Mouse (Mus musculus) forebrain, embryonic 10.5 days (tissue): ENCODE data around the gene Sik1. TPM values are rescaled to one million over a fixed set of nuclear protein-coding genes. Genes with fewer than 3 reads are reported as not detected.

Source experiments
- DNase-seq: peaks from one replicate; pipeline ENCODE4 v3.0.0-alpha.2; 2017; ENCODE audit warnings: low spot score; ENCODE audit errors: extremely low spot score
- H3K27ac ChIP-seq: fragments of 300-500 bp; sonication (generic); 2 replicates; pipeline ENCODE4 v1.5.1; 2016; ENCODE audit warnings: mild to moderate bottlenecking
- H3K27me3 ChIP-seq: fragments of 300-500 bp; sonication (generic); 2 replicates; pipeline ENCODE4 v1.6.1; 2016; ENCODE audit warnings: mild to moderate bottlenecking; ENCODE audit not compliant: poor library complexity, severe bottlenecking
- H3K36me3 ChIP-seq: fragments of 300-500 bp; sonication (generic); replicated peaks from 2 replicates; pipeline ENCODE4 v1.6.1; 2016; ENCODE audit warnings: mild to moderate bottlenecking, moderate library complexity
- H3K4me1 ChIP-seq: fragments of 300-500 bp; sonication (generic); 2 replicates; pipeline ENCODE4 v1.6.1; 2016
- H3K4me3 ChIP-seq: fragments of 300-500 bp; sonication (generic); 2 replicates; pipeline ENCODE4 v1.5.1; 2016; ENCODE audit warnings: mild to moderate bottlenecking, moderate library complexity
- H3K9me3 ChIP-seq: fragments of 300-500 bp; sonication (generic); 2 replicates; pipeline ENCODE4 v1.6.1; 2016; ENCODE audit warnings: mild to moderate bottlenecking, moderate library complexity
- WGBS: fragments of 180-500 bp; shearing (Covaris S2); methylation state at CpG from one replicate; pipeline ENCODE4 v1.1.7; 2016; 5-methylcytosine and 5-hydroxymethylcytosine counted together
- polyA plus RNA-seq: library from polyadenylated mRNA; unstranded; fragments of >200 nt; fragmentation: Nextera tagmentation; extraction: Ambion mirVana; gene quantifications from 2 replicates; pipeline ENCODE4 v1.2.1, GENCODE M21; 2016

Sik1 gene
- polyA plus RNA-seq, 1 experiment from 2014 or later, result 10.0 TPM

DNA sequence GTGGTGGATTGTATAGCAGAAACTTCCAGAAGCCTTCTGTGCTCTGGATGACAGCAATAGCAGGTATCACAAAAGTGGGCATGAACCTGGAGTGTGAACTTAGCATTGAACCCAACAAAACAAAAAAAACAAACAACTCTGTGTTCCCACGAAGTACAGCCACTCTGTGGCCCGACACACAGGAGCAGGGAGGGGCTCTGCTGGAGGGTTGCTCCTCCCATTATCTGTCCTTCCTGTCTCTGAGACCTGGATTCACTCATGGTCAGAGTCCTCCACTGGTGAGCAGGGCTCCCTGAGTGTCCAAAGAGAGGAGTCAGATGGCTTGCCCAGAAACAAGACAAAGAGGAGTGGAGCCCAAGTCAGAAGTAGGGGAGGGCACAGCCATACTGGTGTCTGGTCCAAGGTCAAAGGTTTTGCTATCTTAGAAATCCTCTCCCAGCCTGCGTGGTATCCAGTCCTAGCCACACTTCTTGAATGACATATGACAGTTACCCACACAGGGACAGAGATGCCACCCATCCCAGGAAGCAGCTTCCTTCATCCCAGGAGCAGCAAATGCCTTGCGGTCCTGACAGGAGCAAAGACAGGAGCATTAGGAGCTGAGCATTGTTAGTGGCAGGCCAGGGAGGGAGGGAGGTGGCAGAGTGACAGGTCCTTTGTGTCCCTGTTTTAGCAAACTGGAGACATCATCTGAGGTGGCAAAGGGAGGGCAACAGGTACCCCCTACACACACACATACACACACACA is 35.3 kb downstream of the Sik1 start:
- no peaks in the 10 kb centered on the region for H3K36me3 ChIP-seq
- peaks cover 7% of the 10 kb centered on the region; the same call in 1 of the 2 replicates for H3K27me3 ChIP-seq
- peaks cover 53% of the 10 kb centered on the region for H3K4me1 ChIP-seq
- no peaks in the 10 kb centered on the region for H3K9me3 ChIP-seq
- 47% methylated on average over 4 of the region's 4 CpGs for WGBS
- H3K4me3 ChIP-seq, result no peak overlapping the region
- peak overlapping the region; percentile 75 for H3K27ac ChIP-seq
- no peak for DNase-seq

DNA sequence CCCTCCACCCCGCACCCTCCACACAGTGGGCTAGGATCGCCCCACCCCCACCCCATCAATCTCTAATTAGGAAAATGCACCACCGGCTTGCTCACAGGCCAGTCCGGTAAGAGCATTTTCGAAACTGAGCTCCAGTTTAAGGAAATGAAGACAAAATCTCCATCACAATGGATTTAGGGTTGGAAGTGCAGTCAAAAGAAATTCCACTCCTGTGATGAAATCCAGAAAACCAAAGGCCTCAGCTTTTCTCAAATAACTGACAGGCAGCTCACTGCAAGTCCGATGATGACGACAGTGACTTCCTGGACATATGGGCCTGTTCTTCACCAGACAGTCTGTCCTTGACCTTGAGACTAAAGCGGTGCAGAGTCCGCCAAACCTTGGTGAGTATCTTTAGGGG is 36.2 kb downstream of the Sik1 start:
- peaks cover 7% of the 10 kb centered on the region; the same call in 1 of the 2 replicates for H3K27me3 ChIP-seq
- H3K4me3 ChIP-seq, result no peak overlapping the region
- H3K36me3 ChIP-seq, result no peaks in the 10 kb centered on the region
- no peak for DNase-seq
- H3K4me1 ChIP-seq, result peaks cover 53% of the 10 kb centered on the region
- 70% methylated on average over 9 of the region's 9 CpGs for WGBS
- no peak overlapping the region for H3K27ac ChIP-seq
- H3K9me3 ChIP-seq, result no peaks in the 10 kb centered on the region

DNA sequence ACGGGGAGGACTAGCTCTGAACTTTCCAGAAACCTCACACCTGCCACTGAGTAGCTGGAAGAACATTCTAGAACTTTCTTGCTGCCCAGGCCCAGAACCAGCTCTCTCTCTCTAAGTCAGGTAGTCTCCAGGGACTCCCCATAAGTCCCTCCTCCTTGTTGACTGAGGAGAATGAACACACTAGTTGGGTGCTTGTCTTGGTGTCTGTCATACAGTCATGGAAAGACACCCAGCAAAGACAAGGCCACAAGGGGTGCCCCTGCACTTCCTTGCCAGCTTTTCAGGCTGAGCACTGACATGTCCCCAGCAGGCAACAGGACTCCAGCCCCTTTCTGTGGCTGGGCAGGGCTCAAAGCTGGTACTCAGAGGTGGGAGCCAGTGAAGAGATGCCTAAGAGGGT is 37.8 kb downstream of the Sik1 start:
- DNase-seq, result no peak
- H3K27me3 ChIP-seq, result peaks cover 7% of the 10 kb centered on the region; the same call in 1 of the 2 replicates
- no peaks in the 10 kb centered on the region for H3K9me3 ChIP-seq
- WGBS, result 89% methylated on average over 1 of the region's 1 CpGs
- peaks cover 53% of the 10 kb centered on the region for H3K4me1 ChIP-seq
- no peaks in the 10 kb centered on the region for H3K36me3 ChIP-seq
- no peak overlapping the region for H3K4me3 ChIP-seq
- H3K27ac ChIP-seq, result peak overlapping the region; percentile 41; the same call in 1 of the 2 replicates

DNA sequence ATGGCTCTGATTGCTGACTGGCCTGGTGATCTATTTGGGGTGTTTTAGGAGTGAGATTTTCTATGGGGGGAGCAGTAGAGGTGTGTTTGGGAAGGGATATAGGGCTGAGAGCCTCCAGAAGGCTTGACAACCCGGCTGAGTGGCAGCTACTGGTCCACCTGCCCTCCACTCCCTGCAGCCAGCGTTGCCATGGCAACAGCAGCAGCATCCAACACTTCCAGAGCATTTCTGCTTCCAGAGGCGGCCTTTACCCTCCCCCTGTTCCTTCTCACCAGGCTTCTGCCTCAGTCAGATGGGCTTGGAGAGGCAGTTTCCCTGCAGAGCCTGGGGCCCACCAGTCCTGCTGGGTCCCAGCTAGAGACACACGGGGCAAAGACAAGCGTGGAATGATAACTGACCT is 38.4 kb downstream of the Sik1 start:
- DNase-seq, result peak; percentile 53
- 28% methylated on average over 5 of the region's 5 CpGs for WGBS
- H3K27ac ChIP-seq, result peak overlapping the region; percentile 41; the same call in 1 of the 2 replicates
- H3K9me3 ChIP-seq, result no peaks in the 10 kb centered on the region
- no peak overlapping the region for H3K4me3 ChIP-seq
- H3K36me3 ChIP-seq, result no peaks in the 10 kb centered on the region
- peaks cover 53% of the 10 kb centered on the region for H3K4me1 ChIP-seq
- peaks cover 7% of the 10 kb centered on the region; the same call in 1 of the 2 replicates for H3K27me3 ChIP-seq

DNA sequence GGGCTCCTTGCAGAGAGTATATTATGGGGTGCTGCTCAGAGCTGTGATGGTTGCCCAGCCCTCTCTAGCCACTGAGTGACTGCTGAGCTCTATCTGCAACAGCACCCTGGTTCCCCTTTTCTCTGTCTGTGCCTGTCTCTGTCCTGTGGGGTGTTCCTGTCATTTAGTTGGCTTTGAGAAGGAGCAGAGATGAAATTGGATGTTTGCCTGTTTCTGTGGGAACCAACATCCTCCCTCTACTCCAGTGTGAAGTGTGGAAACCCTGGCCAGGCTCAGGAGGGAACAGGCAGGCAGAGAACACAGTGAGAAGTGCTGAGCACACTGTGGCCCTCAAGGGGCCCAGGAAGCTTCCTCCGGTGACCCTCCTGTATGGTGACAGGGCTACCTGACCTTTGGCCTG is 40.8 kb downstream of the Sik1 start:
- WGBS, result 90% methylated on average over 1 of the region's 1 CpGs
- Histone ChIP-seq H3K36me3 (no peaks in the 10 kb centered on the region), H3K9me3 (no peaks in the 10 kb centered on the region), H3K4me1 (peaks cover 35% of the 10 kb centered on the region), H3K27me3 (peaks cover 7% of the 10 kb centered on the region; the same call in 1 of the 2 replicates), H3K27ac (no peak overlapping the region), H3K4me3 (no peak overlapping the region)
- DNase-seq, result no peak

DNA sequence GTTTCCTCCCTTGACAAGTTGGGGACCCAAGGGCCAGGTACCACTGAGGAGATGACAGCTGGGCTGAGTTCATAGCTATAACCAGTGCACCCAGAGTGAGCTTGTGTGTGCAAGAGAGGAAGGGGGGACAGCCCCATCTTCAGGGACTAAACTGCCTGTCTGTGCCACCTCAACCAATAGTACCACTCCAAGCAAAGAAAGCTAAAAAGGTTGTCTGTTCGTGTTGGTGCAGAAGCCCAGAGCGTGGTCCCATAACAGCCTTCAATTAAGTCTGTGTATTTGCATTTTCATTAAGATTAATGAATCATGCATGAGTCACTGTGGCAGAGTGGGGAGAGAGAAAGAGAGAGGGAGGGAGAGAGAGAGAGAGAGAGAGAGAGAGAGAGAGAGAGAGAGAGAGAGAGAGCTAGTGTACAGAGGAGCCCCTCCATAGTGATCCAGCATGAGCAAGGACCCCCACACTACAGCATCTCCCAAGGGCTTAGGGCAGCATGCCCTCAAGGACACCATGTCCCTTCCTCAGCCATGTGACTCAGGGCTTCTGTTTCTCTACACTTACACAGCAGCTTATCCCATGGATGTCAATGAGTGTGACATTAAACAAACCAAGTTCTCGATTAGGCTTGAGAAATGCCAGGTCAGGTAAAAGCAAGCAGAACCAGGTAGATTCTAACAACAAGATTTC is 41.5 kb downstream of the Sik1 start:
- no peak overlapping the region for H3K27ac ChIP-seq
- H3K27me3 ChIP-seq, result peaks cover 7% of the 10 kb centered on the region; the same call in 1 of the 2 replicates
- H3K9me3 ChIP-seq, result no peaks in the 10 kb centered on the region
- DNase-seq, result no peak
- H3K36me3 ChIP-seq, result no peaks in the 10 kb centered on the region
- WGBS, result 90% methylated on average over 3 of the region's 3 CpGs
- H3K4me3 ChIP-seq, result no peak overlapping the region
- peaks cover 35% of the 10 kb centered on the region for H3K4me1 ChIP-seq

DNA sequence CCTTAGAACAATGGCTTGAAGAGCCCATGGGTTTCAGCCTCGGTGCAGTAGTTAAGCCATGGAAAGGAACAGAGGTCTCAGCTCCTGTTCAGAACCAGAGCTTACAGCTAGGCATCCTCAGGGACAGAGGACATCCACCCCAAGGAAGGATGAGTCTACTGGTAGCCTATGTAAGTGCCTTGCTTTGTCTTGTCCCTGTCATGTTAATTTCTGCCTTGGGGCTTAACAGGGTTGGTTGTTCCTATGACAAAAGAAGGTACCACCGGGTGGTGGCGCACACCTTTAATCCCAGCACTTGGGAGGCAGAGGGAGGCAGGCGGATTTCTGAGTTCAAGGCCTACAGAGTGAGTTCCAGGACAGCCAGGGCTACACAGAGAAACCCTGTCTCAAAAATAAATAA is 44.3 kb downstream of the Sik1 start:
- H3K27me3 ChIP-seq, result no peaks in the 10 kb centered on the region
- no peak overlapping the region for H3K27ac ChIP-seq
- no peaks in the 10 kb centered on the region for H3K36me3 ChIP-seq
- H3K9me3 ChIP-seq, result no peaks in the 10 kb centered on the region
- no peak for DNase-seq
- WGBS, result 37% methylated on average over 4 of the region's 4 CpGs
- no peak overlapping the region for H3K4me3 ChIP-seq
- H3K4me1 ChIP-seq, result peaks cover 30% of the 10 kb centered on the region

DNA sequence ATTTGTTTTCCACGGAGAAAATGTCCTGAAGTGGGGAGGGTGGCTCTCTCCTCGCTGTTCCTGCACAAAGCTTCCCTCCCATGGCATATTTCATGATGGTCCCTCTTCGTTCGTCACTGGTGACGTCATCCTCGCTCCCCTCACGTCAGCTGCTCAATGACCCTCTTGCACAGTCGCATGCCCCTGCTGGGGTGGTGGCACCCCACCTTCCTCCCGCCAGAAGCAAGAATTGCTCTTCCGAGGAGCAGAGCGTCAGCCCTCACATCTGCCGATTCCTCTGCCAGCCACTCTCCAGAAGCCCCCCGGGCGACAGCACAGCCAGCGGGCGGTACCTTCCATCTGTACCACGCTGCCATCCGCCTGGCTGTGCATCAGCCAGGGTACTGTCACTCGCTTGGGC is 45.7 kb downstream of the Sik1 start:
- DNase-seq, result no peak
- Histone ChIP-seq H3K4me3 (no peak overlapping the region), H3K27ac (0 out of 2 replicates have a peak overlapping the region, but pooled peaks have one; percentile 36), H3K36me3 (no peaks in the 10 kb centered on the region), H3K27me3 (no peaks in the 10 kb centered on the region), H3K9me3 (no peaks in the 10 kb centered on the region), H3K4me1 (peaks cover 37% of the 10 kb centered on the region)
- 52% methylated on average over 19 of the region's 19 CpGs for WGBS

DNA sequence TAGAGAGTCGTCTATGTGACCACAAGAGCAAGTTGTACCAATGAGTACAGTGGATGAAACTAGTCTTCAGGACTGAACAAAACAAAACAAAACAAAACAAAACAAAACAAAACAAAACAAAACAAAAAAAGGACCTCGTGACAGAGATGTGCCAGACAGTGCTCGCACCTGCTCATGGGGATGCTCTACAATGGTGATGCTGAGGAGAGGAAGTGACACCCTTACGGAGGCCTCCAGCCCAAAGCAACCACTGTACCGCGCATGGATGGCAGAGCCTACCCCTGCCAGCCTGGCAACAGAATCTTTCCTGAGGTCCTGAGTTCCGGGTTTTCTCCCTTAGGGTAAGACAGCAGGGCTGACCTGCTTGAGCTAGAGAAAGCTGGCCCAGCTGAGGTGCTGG is 46.5 kb downstream of the Sik1 start:
- Histone ChIP-seq H3K4me1 (peaks cover 37% of the 10 kb centered on the region), H3K27ac (0 out of 2 replicates have a peak overlapping the region, but pooled peaks have one; percentile 36), H3K4me3 (no peak overlapping the region), H3K27me3 (no peaks in the 10 kb centered on the region), H3K9me3 (no peaks in the 10 kb centered on the region), H3K36me3 (no peaks in the 10 kb centered on the region)
- WGBS, result 95% methylated on average over 7 of the region's 7 CpGs
- DNase-seq, result no peak

DNA sequence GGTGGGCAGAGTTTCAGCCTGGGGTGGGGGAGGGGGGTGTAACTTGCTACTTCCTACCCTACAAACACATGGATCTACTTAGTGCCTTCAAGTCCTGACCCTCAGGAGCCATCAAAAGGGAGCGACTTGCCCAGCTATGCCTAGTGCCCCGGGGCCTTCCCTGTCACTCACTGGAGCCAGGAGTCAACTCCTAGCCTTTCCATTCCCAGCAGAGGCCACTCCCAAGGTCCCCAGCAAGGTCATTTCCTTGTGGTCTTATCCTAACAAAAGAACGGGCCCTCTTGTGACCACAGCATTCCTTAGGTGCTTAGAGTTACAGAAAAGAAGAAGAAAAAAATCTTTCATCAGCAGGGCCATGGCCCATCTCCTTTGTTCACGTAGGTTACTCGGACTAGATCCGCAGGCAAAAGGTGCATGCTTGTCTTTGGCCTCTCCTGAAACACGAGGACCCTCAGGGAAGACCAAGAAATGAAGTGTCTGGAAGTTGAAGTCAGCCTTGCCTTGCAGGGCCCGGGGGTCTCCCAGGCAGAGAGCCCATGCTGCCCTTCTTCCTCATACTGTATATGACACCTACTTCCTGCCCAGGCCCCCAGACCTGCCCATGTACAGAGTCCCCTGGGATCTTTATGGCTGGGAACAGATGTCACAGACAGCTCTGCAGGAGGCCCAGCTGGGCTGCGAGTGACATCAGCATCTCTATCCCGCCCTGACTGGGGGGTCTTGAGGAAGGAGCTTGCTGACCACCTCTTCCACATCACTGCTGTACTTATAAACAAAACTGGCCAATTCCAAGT is 47.3 kb downstream of the Sik1 start:
- Histone ChIP-seq H3K27me3 (no peaks in the 10 kb centered on the region), H3K4me3 (no peak overlapping the region), H3K9me3 (no peaks in the 10 kb centered on the region), H3K27ac (peak overlapping the region; percentile 78), H3K4me1 (peaks cover 37% of the 10 kb centered on the region), H3K36me3 (no peaks in the 10 kb centered on the region)
- 44% methylated on average over 10 of the region's 10 CpGs for WGBS
- peak; percentile 65 for DNase-seq

DNA sequence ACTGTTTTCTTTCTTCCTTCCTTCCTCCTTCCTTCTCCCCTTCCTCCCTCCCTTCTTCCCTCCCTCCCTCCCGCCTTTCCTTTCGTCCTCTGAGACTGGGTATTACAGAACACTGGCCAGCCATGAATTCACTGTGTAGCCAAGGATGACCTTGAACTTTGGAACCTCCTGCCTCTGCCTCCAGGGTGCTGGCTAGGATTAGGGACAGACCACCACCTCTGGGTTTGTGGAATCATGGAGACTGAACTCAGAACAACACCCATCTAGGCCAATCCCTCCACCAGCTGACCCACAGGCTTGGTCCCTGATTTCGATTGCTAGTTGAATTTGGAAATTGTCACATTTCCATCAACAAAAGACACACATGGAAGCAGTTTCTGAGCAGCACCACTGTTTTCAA is 49.1 kb downstream of the Sik1 start:
- H3K27me3 ChIP-seq, result no peaks in the 10 kb centered on the region
- H3K36me3 ChIP-seq, result no peaks in the 10 kb centered on the region
- peak overlapping the region; percentile 62; the same call in 1 of the 2 replicates for H3K27ac ChIP-seq
- 43% methylated on average over 3 of the region's 3 CpGs for WGBS
- no peak for DNase-seq
- H3K4me1 ChIP-seq, result peaks cover 37% of the 10 kb centered on the region
- no peaks in the 10 kb centered on the region for H3K9me3 ChIP-seq
- no peak overlapping the region for H3K4me3 ChIP-seq

DNA sequence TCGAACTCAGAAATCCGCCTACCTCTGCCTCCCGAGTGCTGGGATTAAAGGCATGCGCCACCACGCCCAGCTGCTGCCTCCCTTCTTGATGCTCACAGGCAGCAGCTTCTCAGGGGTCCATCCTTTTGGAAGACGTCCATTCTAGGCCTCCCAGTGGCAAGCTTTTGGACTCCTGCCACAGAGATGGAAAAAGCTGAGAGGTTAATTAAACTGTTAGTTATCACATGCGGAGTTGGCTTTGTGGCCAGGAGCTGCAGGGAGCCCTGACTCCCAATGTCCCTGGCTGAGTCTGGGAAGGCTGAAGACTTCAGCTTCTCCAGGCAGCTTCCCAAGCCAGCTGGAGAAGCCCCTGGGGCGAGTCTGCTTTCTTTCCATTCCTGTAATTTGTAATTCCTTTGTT is 49.6 kb downstream of the Sik1 start:
- WGBS, result 22% methylated on average over 8 of the region's 8 CpGs
- H3K36me3 ChIP-seq, result no peaks in the 10 kb centered on the region
- no peak overlapping the region for H3K4me3 ChIP-seq
- peak overlapping the region; percentile 62; the same call in 1 of the 2 replicates for H3K27ac ChIP-seq
- DNase-seq, result no peak
- peaks cover 37% of the 10 kb centered on the region for H3K4me1 ChIP-seq
- H3K9me3 ChIP-seq, result no peaks in the 10 kb centered on the region
- no peaks in the 10 kb centered on the region for H3K27me3 ChIP-seq
